ENCODE assay signal across 8 mouse cellular contexts in genomic region chr16:44724083-44724787, GRCm38 (mm10). TPM values are rescaled to one million over a fixed set of nuclear protein-coding genes. Genes with fewer than 3 reads are reported as not detected.
A peak's percentile ranks its signal among the peaks of the same experiment; 100 is the strongest.
DNase-seq lines count a peak whose midpoint lies in the region; ATAC-seq and TF ChIP-seq lines count a peak whose summit lies in the region.

Gene Nepro (plus strand): TSS chr16:44724301.

- H3K4me3 ChIP-seq in ES-Bruce4 (ENCODE audit: low read depth, low read length): peak within 1 kb of the TSS; percentile 100
- peak within 1 kb of the TSS; percentile 83 for H3K4me3 ChIP-seq in forebrain, embryonic 14.5 days (ENCODE audit: low read depth, low read length)
- H3K4me3 ChIP-seq in lung, adult 2 months (replicated peaks; ENCODE audit: extremely low read depth, low read depth, low read length): peak within 1 kb of the TSS; percentile 96

- intact Hi-C loops in heart, postnatal 14 days (cut with DNase I): no loop called here

- WGBS in forebrain, embryonic 14.5 days: under 1% methylated on average over 56 of the region's 64 CpGs
- under 1% methylated on average over 64 of the region's 64 CpGs for WGBS in lung, adult 2 months

- peaks cover 35% of the 10 kb centered on the region for H3K36me3 ChIP-seq in ES-Bruce4 (ENCODE audit: control insufficient read depth, insufficient read depth, low read length, poor library complexity, severe bottlenecking)
- peaks cover 22% of the 10 kb centered on the region for H3K36me3 ChIP-seq in forebrain, embryonic 14.5 days (ENCODE audit: control insufficient read depth, insufficient read depth, low read length)

- no peaks in the 10 kb centered on the region for H3K27me3 ChIP-seq in ES-Bruce4 (ENCODE audit: control insufficient read depth, insufficient read depth, low read length, poor library complexity, severe bottlenecking)
- H3K27me3 ChIP-seq in forebrain, embryonic 14.5 days (replicated peaks; ENCODE audit: control insufficient read depth, insufficient read depth, low read length): no peaks in the 10 kb centered on the region

- TF ChIP-seq CTCF in ES-Bruce4 (IDR thresholded peaks at IDR 0.05; ENCODE audit: low read depth, low read length): no peak
- no peak for TF ChIP-seq CTCF in lung, adult 2 months (IDR thresholded peaks at IDR 0.05; ENCODE audit: insufficient read depth, low read length)

- ATAC-seq in cerebellum, adult (ENCODE audit: insufficient number of reproducible peaks, low FRiP score, low TSS enrichment): peak; percentile 91
- peak; percentile 98 for ATAC-seq in forebrain, embryonic 14.5 days
- ATAC-seq in neutrophil, adult 5-6 weeks (ENCODE audit: extremely low read depth, insufficient number of reproducible peaks, low FRiP score, poor library complexity, severe bottlenecking): peak; percentile 81

- peak within 1 kb of the TSS; percentile 74 for H3K4me2 ChIP-seq in forebrain, embryonic 14.5 days (ENCODE audit: low read length)

- H3K9ac ChIP-seq in ES-Bruce4 (ENCODE audit: low read depth, poor library complexity, severe bottlenecking): peak within 1 kb of the TSS; percentile 98
- H3K9ac ChIP-seq in forebrain, embryonic 14.5 days (ENCODE audit: low read length): peak within 1 kb of the TSS; percentile 81

- TF ChIP-seq EP300 in ES-Bruce4 (IDR thresholded peaks at IDR 0.05; ENCODE audit: insufficient read depth, low read depth, low read length): no peak

- peak within 1 kb of the TSS; percentile 88 for H3K27ac ChIP-seq in ES-Bruce4 (ENCODE audit: insufficient read depth, low read length)
- peak within 1 kb of the TSS; percentile 88 for H3K27ac ChIP-seq in forebrain, embryonic 14.5 days (ENCODE audit: low read depth, low read length)

- TF ChIP-seq POLR2A in ES-Bruce4 (IDR thresholded peaks at IDR 0.05; ENCODE audit: insufficient read depth, low read length): peak; percentile 69
- TF ChIP-seq POLR2A in lung, adult 2 months (IDR thresholded peaks at IDR 0.05; ENCODE audit: borderline replicate concordance, extremely low read depth, low read depth, low read length): peak; percentile 92; the same call in 1 of the 2 replicates

- DNase-seq in forebrain, embryonic 14.5 days (ENCODE audit: low spot score): peak; percentile 94
- DNase-seq in heart, postnatal 14 days: peak; percentile 94
- peak; percentile 95 to 96 for DNase-seq in layer of hippocampus, adult 18-20 months (ENCODE audit: low spot score in 2 of 2)
- peak; percentile 99 for DNase-seq in lung, adult 2 months
- peak; percentile 84 to 85 for DNase-seq in thymus, adult 18-20 months

- H3K4me1 ChIP-seq in ES-Bruce4 (ENCODE audit: control insufficient read depth, insufficient read depth, low read length): peaks cover 2% of the 10 kb centered on the region
- H3K4me1 ChIP-seq in forebrain, embryonic 14.5 days (ENCODE audit: control insufficient read depth, insufficient read depth, low read length): peaks cover 13% of the 10 kb centered on the region; the same call in 1 of the 2 replicates
- peaks cover 9% of the 10 kb centered on the region for H3K4me1 ChIP-seq in lung, adult 2 months (ENCODE audit: control insufficient read depth, insufficient read depth, low read length)

- H3K9me3 ChIP-seq in ES-Bruce4 (replicated peaks; ENCODE audit: control insufficient read depth, insufficient read depth, low read length, poor library complexity, severe bottlenecking): no peaks in the 10 kb centered on the region
- H3K9me3 ChIP-seq in forebrain, embryonic 14.5 days (replicated peaks; ENCODE audit: control insufficient read depth, low read length): no peaks in the 10 kb centered on the region

RNA-seq across cellular contexts. Expression of gene Nepro, which starts in this region (rescaled TPM):
- polyA plus RNA-seq in ES-Bruce4 (2011; ENCODE audit: insufficient read depth, insufficient read length, low read depth, missing spikeins): 28.6 and 32.1 TPM in 2 replicates
- 3.8 and 4.5 TPM in 2 replicates for polyA plus RNA-seq in forebrain, embryonic 14.5 days (2014; fragmentation: Nextera tagmentation; extraction: Ambion mirVana)
- 1 to 10 TPM; 4.6 to 7.2 TPM for total RNA-seq in heart, postnatal 14 days (2021)
- 1 to 10 TPM; 5.5 to 5.8 TPM for total RNA-seq in layer of hippocampus, adult 18-20 months (2021)
- 3.1 and 3.2 TPM in 2 replicates for polyA plus RNA-seq in lung, adult 2 months (2012; rRNA removed)
- total RNA-seq in neutrophil, adult 5-6 weeks (2017): 13.6 and 13.7 TPM in 2 replicates

Comparison
In these comparisons a context has a peak if more than half of its experiments do, and no peak if none do; other contexts are left out.
1. Peak in every context shown above with its lines: DNase-seq, ATAC-seq, H3K4me3 ChIP-seq and H3K27ac ChIP-seq.